Mouse (Mus musculus): ENCODE data around the gene Plcz1. TPM values are rescaled to one million over a fixed set of nuclear protein-coding genes. Genes with fewer than 3 reads are reported as not detected.

Plcz1 gene
- total RNA-seq, 1 experiment from 2014 or later, result not detected

DNA sequence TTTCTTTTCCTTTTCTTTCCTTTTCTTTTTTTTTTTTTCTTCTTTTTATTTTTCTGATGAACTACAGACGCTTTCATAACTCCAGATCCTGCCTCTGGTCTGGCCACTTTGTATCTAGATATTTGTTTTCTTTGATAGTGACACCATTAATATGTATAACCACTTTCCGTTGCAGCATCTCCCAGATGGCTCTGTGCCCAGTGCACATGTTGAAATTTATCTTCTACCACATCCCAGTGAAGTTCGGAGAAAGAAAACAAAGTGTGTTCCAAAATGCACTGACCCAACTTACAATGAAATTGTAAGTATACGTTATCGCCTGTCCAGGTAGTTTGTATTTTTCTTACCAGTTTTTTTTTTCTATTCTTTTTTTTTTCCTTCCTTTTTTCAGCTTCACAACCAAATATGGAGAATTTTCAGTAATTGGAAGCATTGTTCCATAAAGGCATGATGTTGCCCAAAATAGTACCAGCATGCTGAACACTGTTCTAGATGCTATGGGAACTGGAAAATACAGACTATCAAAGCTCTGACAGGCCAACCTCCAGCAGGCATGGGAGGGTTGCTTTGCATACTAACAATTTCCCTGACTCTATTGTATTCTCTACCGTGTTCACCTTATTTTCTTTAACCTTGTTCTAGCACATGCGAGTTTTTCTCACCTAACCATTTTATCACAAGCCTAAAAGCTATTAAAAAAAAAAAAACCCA, 83.6 kb downstream of the Plcz1 start:
- ATAC-seq (ENCODE audit: extremely low read depth, insufficient number of reproducible peaks, low FRiP score, poor library complexity, severe bottlenecking), result no peak

DNA sequence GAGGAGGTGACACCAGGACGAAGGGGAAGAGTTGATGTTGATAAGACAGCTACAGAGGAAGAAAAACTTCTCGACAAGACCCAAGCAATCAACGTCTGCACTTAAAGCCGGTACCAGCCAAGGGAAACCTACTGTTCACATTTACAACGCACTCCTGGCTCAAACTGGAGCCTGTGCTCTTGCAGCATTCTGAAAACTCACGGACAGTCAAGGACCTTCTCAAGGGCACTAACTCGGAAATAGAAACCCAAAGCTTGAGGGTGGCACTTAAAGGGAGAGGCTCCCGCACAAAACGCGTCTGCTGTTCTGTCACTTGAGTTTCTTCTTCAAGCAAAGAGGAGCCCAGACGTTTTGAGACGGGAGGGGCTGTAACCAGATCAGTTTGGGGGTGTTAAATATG, 87.7 kb downstream of the Plcz1 start:
- no peak for ATAC-seq (ENCODE audit: extremely low read depth, insufficient number of reproducible peaks, low FRiP score, poor library complexity, severe bottlenecking)

DNA sequence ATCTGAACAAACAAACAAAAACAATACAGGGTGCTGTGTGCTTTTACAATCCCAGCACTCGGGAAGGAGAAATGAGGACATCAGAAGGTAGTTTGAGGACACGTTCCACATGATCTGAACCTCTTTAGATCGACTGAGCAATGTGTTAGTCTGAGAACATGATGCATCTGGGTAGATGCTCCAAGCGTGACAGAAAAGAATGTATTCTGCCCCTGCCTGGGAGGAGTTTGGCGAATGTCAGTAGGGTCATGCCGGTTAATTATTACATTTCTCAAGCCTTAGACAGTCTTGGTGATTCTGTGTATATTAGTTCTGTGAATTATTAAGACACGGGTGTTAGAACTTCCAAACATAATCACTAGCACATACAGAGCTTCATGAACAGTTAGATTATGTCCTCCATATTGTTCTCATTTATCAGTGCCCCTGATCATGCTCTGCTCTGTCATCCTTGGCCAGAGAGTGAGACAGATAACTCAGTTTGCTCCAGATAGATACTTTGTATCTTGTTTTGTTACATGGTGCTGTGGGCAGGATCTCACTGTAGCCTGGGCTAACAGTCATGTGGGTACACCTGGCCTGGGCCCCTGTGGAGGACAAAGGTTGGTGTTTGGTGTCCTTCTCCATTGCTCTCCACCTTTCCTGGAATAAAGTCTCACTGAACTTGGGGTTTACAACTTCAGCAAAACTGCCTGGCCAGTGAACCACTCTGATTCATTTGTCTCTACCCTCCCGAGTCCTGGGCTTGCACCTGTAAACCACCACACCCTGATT, 94.0 kb downstream of the Plcz1 start:
- ATAC-seq (ENCODE audit: extremely low read depth, insufficient number of reproducible peaks, low FRiP score, poor library complexity, severe bottlenecking), result no peak

Other genes starting within 250 kb of the Plcz1 start
- not detected in 2 replicates for gene Capza3, start 205 bp downstream of the Plcz1 start, total RNA-seq (2017)